Mouse (Mus musculus): ENCODE data around the gene Erf.
A peak's percentile ranks its signal among the peaks of the same experiment; 100 is the strongest.

The Erf gene

DNA sequence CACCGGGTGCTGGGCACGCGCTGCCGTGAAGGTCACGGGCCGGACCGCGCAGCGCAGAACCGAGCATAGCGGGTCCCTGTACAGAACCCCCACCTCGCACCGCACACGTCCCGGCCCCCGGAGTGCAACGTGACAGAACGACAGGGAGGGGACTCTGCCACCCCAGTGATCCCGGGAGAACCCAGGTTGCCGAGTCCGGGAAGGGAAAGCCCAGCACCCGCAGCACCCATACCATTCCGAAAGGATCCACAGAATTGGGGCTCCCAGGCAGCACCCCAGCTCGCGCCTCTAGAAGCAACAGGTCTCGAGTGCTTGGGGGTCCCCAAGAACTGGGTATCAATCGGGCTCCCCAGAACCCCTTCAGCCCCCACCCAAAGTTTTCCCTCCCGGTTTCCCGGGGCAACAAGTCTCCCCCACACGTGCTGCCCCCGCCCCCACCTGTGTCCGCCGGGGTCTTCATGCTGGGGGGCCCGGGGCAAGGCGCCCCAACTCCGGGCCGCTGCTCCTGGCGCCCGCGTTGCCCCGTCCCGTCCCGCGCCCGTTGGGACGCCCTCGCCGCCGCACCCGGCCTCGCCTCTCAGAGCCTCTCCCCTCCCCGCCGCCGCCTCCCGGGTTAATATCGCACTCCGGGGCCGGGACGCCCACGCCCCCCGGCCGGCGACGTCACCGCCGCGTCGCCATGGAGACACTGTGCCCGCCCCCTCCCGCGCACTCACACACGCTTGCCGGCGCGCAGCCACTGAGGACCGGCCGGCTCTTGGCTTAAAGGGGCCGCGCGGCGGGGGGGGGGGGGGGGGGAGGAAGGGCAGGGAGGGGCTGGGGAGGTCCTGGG, at the start of gene Erf:
Gene Erf, minus strand, starts transcription at position 621 of the 832 bp plus-strand sequence.
- peak; percentile 90 to 93 for DNase-seq

DNA sequence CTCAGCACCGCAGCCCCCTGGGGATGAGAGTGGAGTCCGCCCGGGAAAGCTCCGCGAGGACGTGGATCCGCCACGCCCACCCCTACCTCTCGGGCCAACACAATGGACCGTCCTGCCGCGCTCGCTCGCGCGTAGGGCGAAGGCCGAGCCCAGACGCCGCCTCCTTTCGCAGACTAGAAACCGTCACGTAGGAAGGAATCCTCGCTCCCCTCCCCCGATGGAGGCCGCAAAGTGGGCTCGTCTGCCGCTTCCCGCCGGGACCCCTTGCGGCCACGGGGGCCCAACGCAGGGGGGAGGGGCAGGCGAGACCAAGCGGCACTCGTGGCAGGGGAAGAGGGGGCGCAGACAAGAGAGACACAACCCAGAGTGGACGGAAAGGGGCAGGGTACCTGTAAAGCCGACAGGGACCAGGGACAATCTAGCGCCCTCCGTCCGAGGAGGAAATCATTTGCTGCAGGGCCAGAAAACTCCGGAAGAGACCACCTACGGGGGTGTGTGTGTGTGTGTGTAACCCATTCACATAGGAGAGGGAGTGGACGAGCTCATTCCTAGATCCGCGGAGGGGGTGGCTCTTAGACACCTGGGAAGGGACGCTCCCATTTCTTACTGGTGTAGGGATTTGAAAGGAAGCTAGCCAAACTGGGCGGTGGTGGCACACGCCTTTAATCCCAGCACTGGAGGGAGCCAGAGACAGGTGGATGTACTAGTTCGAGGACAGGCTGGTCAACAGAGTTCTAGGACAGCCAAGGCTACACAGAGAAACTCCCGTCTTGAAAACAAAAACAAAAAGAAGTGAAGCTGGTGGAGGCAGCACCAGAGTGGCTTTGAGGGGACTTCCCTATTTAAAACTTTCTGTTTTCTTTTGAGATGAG, 47.1 kb upstream of the Erf start, which contains the start of gene Pafah1b3:
Gene Pafah1b3, minus strand, starts transcription at position 533 of the 872 bp plus-strand sequence.
- peak; percentile 89 to 91 for DNase-seq

DNA sequence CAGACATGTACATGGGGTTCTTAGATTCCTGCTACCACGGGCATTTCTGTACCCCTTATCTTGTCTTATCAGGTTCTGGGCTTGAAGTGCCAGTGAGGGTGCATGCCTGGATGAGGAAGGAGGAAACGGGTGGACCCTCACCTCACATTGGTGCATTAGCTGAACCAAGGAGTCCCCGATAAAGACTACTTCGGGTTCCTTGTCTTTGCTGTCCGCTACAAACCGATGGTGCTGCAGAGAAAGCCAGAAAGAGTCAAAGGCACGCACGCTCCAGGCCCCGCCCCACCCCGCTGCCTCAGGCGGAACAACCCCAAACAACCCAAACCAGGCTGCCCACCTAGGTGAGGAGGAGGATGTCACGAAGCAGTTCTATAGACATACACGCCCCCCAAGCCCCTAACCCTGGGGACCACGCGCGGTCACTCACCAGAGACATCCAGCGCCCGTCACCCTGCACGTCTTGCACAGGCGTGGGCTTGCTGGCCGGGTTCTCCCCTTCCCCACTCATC, 46.4 kb upstream of the Erf start:
- DNase-seq, result no peak

DNA sequence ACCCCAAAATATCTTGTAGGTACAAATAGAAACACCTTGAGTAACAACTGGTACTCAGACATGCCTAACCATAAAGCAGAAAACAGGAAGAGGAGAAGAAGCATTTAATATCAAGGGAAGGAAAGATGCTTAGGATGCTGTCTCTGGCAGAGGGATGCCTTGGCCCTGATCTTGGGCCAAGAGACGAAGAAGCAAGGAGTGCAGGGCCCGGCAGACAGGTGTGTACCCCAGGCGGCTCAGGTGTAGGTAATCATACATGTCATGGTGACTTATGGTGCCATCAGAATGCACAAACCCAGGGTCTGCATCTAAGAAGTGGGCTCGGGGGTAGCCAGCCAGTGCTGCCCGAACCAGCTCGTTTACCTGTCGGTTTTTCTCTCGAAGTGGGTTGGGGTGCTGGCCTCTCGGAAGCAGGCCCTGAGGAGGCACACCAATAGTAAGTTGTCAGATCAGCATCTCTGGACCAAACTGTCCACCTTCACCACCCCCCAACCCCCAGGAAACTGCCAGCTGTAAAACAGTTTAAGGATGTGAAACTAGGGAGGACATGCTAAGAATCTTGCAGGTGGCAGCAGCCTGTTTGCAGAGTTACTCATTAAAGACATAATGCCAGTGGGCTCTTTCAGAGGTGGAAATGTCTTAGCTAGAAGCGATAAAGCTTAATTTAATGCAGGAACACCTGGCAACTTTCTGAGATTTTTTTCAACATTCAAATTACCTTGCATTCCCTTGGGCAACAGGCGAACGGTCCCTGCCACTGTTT, 44.6 kb upstream of the Erf start:
- no peak for DNase-seq

DNA sequence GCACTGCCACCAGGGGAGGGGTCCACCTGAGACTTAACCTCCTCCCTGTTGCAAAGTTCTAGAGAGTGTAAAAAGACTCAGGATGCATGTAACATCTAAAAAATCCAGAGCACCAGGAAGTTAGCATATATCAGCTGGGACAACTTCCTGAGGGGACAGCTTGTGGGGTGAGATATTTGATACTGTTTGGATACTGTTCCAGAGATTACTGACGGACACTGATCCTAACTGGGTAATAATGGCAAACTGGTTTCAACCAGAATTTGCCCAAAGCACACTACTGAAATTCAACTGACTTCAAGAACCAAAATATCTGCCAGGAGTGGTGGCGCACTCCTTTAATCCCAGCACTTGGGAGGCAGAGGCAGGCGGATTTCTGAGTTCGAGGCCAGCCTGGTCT, 43.9 kb upstream of the Erf start:
- no peak for DNase-seq

DNA sequence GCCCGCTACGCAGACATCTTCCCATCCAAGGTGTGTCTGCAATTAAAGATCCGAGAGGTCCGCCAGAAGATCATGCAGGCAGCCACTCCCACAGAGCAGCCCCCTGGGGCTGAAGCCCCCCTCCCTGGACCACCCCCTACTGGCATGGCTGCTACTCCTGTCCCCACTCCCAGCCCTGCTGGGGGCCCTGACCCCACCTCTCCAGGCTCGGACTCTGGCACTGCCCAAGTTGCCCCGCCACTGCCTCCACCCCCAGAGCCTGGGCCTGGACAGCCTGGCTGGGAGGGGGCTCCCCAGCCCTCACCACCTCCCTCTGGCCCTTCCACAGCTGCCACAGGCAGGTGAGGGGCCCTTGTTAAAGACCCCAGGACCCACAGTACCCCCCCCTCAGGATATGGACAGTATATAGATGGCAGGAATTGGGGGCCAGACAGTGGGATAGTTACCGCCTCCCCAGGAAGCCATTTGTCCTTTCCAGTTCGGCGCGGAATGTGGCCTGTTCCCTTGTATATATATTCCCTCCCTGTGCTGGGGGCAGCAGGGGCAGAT, 42.7 kb upstream of the Erf start:
- DNase-seq, result no peak

DNA sequence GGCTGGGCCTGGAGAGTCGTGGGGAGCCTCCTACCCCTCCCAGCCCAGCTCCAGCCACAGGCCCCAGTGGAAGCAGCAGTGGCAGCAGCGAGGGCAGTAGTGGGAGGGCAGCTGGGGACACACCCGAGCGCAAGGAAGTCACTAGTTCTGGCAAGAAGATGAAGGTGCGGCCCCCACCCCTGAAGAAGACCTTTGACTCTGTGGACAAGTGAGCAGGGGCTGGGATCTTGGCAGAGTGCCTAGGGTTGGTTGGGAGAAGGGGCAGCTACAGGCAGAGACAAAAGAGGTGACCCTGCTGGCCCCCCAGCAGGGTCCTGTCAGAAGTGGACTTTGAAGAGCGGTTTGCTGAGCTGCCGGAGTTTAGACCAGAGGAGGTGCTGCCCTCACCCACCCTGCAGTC, 41.5 kb upstream of the Erf start:
- no peak for DNase-seq

DNA sequence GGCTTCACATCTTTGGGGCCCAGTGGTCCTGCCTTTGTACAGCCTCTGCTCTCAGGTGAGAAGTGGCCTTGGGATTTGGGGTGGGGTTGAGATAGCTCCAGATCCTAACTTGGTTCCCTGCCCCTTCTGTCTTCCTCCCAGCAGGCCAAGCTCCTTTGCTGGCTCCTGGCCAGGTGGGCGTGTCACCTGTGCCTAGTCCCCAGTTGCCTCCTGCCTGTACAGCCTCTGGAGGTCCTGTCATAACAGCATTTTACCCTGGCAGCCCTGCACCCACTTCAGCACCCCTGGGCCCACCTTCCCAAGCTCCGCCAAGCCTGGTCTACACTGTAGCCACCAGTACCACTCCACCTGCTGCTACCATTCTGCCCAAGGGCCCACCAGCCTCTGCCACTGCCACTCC, 40.4 kb upstream of the Erf start:
- DNase-seq, result peak; percentile 50 to 65

DNA sequence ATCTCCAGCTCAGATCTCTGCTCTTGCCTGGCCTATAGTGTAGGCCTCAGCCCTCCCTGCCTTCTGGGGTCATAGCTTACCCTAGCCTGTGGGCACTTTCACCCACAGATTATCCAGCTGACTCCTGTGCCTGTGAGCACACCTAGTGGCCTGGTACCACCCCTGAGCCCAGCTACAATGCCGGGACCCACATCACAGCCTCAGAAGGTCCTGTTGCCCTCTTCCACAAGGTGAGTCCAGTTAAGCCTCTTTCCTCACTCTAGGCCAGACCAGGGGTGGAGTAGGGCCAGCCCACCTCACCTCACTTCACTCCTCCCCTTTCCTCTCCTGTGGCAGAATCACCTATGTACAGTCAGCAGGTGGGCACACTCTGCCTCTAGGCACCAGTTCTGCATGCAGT, 39.9 kb upstream of the Erf start:
- DNase-seq, result no peak

DNA sequence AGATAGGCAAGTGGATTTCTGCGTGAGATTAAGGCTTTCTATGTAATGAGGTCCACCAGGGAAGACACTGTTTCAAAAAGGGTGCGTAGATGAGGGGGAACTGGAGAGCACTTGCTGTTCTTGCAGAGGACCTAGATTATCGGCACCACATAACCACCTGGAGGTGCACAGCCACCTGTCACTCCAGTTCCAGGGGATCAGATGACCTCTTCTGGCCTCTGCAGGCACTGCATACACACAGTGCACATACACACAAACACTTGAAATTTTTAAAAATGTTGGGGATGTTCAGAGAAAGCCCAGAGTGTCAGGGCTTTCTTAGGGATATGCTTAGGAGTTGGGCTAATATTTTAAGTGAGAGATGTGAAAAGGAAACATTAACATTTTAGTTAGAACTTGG, 39.4 kb upstream of the Erf start:
- no peak for DNase-seq

DNA sequence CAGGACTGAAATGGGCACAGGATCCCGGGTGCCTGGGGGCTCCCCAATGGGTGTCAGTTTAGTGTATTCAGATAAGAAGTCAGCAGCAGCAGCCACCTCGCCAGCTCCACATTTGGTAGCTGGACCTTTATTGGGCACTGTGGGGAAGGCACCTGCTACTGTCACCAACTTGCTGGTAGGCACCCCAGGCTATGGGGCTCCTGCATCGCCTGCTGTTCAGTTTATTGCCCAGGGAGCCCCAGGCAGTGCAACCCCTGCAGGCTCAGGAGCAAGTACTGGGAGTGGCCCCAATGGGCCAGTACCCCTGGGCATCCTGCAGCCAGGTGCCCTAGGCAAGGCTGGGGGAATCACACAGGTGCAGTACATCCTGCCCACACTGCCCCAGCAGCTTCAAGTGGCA, 38.2 kb upstream of the Erf start:
- no peak for DNase-seq

DNA sequence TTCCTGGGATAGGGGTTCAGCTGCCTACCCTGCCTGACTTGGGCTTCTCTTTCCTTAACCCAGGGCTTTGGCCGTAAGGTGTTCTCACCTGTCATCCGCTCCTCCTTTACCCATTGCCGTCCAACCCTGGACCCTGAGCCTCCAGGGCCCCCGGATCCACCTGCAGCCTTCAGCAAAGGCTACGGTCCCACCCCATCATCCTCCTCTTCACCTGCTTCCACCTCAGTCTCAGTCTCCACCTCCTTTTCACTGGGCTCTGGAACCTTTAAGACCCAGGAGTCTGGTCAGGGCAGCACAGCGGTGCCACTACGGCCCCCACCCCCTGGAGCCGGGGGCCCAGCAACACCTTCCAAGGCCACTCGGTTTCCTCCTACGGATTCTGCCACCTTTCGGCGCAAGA, 37.5 kb upstream of the Erf start:
- DNase-seq, result no peak

DNA sequence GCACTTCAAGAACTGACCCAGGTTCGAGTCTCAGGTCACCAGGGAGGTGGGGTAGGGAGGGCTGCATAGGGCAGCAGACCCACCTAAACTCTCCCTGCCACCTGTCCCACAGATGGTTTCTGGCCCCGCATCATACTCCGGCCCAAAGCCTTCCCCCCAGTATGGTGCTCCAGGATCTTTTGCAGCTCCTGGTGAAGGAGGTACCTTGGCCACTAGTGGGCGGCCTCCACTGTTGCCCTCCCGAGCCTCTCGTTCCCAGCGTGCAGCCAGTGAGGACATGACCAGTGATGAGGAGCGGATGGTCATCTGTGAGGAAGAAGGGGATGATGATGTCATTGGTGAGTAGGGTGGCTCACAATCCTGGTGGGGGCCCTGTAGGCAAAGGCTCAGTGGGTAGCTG, 36.4 kb upstream of the Erf start:
- no peak for DNase-seq

DNA sequence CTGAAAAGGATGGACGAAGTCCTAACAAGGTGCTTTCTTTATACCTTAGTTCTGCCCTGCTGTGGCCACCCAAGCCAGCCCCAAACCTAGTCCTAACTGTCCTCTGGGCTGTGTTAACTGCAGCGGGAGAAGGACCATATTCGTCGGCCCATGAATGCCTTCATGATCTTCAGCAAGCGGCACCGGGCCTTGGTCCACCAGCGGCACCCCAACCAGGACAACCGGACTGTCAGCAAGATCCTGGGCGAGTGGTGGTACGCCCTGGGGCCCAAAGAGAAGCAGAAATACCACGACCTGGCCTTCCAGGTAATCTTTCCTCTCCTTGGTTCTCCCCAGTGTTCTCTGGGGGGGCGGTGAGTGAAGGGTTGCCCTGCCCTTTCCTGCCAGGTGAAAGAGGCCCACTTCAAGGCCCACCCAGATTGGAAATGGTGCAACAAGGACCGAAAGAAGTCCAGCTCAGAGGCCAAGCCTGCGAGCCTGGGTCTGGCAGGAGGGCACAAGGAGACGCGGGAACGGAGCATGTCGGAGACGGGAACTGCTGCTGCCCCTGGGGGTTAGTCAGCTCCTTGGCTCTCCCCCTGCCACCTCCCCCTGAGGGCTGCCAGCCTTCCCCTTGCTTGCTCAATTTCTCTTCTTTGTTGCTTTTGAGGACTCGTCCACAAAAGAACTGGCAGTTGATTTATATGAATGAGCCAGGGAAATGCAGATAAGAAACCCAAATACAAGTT, 35.1 kb upstream of the Erf start:
- DNase-seq, result no peak

DNA sequence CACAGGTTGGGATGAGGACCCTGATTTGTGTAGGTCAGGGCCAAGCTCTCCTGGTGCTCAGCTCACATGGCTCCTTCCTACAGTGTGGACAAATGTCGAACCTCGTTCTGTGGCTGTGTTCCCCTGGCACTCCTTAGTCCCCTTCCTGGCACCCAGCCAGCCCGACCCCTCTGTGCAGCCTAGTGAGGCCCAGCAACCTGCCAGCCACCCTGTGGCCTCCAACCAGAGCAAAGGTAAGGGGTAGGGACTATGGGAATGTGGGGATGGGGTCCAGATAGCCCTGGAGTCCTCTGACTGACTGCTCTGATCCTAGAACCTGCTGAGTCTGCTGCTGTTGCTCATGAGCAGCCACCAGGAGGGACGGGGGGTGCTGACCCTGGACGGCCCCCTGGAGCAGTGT, 34.2 kb upstream of the Erf start:
- DNase-seq, result no peak

DNA sequence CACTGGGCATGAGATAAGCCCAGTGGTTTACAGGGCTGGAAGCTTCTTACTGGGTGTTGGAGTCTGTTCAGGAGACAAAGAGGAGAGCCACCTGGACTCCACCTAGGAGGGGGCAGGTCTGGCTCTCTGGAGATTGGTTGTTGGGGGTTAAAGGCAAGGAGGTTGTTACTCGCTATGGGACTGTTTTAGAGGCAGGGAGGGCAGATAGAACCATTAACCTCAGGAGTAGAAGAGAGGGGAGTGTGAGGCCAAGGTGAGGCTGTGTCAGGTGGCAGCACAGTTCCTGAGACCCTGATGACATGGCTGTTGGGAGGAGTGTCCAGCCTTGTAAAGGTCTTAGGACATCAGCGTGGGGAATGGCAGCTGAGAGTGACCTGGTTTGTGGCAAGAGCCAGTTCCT, 33.6 kb upstream of the Erf start:
- DNase-seq, result no peak

DNA sequence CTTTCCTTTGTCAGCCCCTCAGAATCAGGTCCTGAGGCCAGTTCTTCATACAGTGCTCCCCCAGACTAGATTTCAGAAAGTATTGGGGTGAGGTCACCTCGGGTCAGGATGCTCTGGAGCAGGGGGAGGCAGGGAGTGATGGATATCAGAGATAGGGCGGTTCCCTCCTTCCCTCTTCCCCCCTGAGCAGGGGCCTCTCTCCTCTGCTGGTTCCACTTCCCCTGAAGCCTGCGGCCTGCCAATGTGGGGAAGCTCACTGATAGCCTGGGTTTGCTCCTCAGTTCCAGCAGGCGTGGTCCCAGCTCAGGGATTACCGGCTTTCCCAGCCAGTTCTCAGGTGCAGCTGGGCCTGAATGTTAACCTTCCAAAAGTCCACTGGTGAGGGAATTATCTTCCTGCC, 33.1 kb upstream of the Erf start:
- no peak for DNase-seq

DNA sequence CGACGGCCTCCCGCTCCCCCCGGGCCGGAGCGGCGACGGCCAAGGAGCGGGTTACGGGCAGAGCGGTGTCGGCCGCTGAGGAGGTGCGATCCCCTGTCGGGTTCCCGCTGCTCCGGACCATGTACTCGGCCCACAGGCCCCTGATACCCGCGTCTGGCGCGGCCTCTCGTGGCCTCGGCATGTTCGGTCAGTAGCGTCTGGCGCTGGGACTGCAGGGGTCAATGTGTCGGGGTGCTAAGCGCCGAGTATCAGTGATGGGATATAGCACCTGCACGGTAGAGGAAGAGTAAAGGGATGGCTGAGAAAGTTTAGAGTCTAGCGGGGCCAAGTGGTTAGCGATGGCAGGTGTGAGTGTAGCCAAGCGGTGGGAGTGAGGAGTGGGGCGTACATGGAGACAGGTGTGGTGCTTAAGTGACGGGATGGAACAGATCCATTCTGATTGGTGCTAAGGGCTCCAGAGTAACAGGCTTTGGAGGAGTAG, 32.2 kb upstream of the Erf start:
- peak in 1 of 2 experiments; percentile 57 for DNase-seq

DNA sequence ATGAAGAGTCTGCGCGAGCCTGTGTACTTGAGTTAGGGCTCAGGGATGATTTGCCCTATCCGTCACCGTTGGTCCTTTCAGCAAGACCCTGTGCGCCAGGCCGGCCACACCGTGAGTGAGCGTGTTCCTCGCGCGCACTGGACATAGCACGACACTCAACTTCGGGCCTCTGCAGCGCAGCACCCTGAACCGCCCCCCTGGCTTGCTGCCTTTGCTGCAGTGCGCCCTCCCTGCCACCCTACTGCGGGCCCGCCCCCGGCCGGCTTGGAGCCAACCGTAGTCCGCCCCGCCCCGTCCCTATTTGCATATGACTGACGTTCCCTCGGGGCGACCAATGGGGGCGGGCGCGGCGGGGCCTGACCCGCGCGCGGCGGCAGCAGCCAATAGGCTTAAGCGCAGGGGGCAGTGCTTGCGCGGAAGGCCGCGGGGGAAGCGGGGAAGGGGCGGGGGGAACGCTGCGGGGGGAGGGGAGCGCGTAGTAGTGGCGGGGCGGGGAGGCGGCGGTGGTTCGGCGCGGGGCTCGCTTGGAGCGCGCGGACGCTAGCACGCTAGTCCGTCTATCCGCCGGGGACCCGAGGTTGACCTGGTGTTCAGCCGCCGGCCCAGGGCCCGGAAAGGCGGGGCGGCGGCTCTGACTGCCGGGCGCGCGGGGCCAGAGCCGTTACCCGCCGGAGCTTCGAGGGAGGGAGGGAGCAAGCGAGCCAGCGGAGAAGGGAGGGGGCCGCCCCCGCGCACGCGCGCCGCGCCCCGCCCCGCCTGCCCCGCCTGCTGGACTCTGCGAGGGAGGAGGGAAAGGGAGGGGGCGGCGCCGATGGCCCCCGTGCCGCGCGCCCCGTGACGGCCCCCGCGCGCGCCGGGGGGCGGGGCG, 31.4 kb upstream of the Erf start:
- peak; percentile 96 to 98 for DNase-seq

DNA sequence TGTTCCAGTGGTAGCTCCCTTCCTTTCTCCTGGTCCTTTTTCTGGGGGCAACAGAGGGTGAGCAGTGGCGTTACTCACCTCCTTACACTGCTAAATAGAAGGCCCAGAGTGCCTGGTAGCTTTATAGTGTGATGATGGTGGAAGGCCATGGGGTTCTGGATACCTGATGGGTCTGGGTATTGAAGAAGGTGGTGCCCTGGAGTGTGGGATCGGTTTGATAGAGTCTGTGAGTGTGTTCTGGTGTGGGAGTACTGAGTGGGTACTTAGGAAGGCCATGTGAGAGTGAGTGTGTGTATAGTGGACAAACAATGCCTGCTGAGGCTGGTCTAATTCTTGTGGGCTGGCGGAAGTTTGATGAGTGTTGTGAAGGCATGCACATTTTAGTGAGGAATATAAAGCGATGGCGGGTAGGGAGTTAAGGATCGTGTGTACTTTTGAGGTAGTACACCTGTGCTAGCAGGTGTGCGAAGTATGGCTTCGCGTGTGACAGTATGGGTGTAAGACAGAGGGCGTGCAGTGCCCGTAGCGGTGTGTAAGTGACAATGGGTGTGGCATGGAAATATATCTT, 30.7 kb upstream of the Erf start:
- DNase-seq, result no peak
